Mouse (Mus musculus) C2C12 (cell line): ENCODE results near the gene Kcnj11. TPM values are rescaled to one million over a fixed set of nuclear protein-coding genes. Genes with fewer than 3 reads are reported as not detected.

Experiments
- H3K27me3 ChIP-seq: one replicate; pipeline ENCODE4 v1.6.1; 2011; ENCODE audit not compliant: control insufficient read depth, insufficient read depth, insufficient read length
- H3K36me3 ChIP-seq: one replicate; pipeline ENCODE4 v1.6.1; 2011; ENCODE audit not compliant: control insufficient read depth, insufficient read depth
- H3K4me3 ChIP-seq: one replicate; pipeline ENCODE4 v1.5.1; 2011; ENCODE audit warnings: mild to moderate bottlenecking, control low read depth; ENCODE audit not compliant: poor library complexity, insufficient read depth, severe bottlenecking
- H3K79me2 ChIP-seq: one replicate; pipeline ENCODE4 v1.6.1; 2011; ENCODE audit not compliant: control insufficient read depth, insufficient read depth
- H3K79me3 ChIP-seq: one replicate; pipeline ENCODE4 v1.6.1; 2011; ENCODE audit warnings: low read depth, control low read depth
- H3ac ChIP-seq: one replicate; pipeline ENCODE3; 2011; ENCODE audit warnings: low read depth; ENCODE audit not compliant: control insufficient read depth, insufficient read length
- CEBPB ChIP-seq: IDR thresholded peaks from one replicate; pipeline ENCODE4 v1.6.1; 2011; ENCODE audit warnings: low read depth, mild to moderate bottlenecking, control low read depth, moderate library complexity
- CTCF ChIP-seq: IDR thresholded peaks from one replicate; pipeline ENCODE4 v1.5.1; 2011; ENCODE audit not compliant: control insufficient read depth, insufficient read depth, insufficient read length
- FOSL1 ChIP-seq: IDR thresholded peaks from one replicate; pipeline ENCODE4 v1.8.0; 2011; ENCODE audit warnings: mild to moderate bottlenecking, low read length; ENCODE audit not compliant: poor library complexity, insufficient read depth, severe bottlenecking
- MAX ChIP-seq: IDR thresholded peaks from one replicate; pipeline ENCODE4 v1.6.1; 2011; ENCODE audit warnings: mild to moderate bottlenecking, control low read depth
- MYOD1 ChIP-seq: IDR thresholded peaks from one replicate; pipeline ENCODE4 v1.6.1; 2011; ENCODE audit warnings: low read depth; ENCODE audit not compliant: control insufficient read depth, insufficient read length
- MYOG ChIP-seq: IDR thresholded peaks from one replicate; pipeline ENCODE4 v1.6.1; 2011; ENCODE audit not compliant: control insufficient read depth, insufficient read length; ENCODE audit errors: extremely low read depth
- USF1 ChIP-seq: IDR thresholded peaks from one replicate; pipeline ENCODE4 v1.6.1; 2011; ENCODE audit warnings: low read depth, mild to moderate bottlenecking, control low read depth, moderate library complexity
- polyA plus RNA-seq: library from polyadenylated mRNA; unstranded; fragments of >200 nt; fragmentation: generic; extraction: Trizol; gene quantifications from one replicate; pipeline ENCODE4 v1.2.1, GENCODE M21; 2012; ENCODE audit warnings: missing spikeins

The Kcnj11 gene
- polyA plus RNA-seq, 1 experiment, result not detected

DNA sequence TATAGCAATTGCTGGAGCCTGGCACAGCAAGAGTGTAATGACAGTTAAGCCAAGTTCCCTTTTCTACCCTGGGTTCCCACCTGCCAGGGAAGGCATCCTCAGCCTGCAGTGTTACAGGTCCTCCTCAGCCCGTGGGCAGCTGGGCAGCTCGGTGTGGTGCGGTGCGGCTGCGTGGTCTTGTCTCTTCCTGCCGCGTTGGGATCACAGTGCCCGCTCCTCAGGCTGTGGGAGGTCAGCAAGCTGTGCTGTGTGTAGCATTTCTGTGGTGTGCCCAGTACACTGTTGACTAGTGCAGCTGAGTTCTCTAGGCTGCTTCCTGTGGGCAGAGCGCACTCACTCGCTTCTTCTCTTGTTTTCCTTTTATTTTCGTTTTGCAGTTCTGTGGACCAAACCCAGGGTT lies 41.7 kb downstream of the Kcnj11 start:
- peaks cover 6% of the 10 kb centered on the region for H3K36me3 ChIP-seq
- no peaks in the 10 kb centered on the region for H3K79me2 ChIP-seq
- no peaks in the 10 kb centered on the region for H3K27me3 ChIP-seq
- TF ChIP-seq FOSL1, result no peak
- no peak for TF ChIP-seq MAX
- TF ChIP-seq CEBPB, result no peak
- no peak for TF ChIP-seq MYOD1
- TF ChIP-seq CTCF, result no peak
- TF ChIP-seq USF1, result no peak
- no peak for TF ChIP-seq MYOG
- no peak overlapping the region for H3K4me3 ChIP-seq
- no peak overlapping the region for H3ac ChIP-seq
- no peaks in the 10 kb centered on the region for H3K79me3 ChIP-seq

DNA sequence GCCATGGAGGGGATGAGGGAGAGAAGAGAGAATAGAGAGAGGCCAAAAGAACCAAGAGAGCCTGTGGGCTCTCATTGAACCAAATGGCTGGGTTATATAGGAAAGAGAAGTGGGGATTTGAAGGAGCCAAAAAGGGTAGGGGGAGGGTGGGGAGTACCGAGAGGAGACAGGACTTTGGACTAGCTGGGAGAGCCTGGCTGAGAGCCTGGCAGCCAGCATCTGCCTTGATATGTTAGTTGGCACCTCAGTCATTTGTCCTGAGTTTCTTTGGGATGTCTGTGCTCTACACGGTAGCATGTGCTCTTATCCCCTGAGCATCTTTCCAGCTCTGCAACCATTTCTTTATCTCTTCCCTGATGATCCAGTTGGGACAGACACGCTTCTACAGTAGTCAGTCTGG lies 47.0 kb downstream of the Kcnj11 start:
- TF ChIP-seq CTCF, result no peak
- TF ChIP-seq MYOD1, result no peak
- TF ChIP-seq MYOG, result no peak
- H3K79me3 ChIP-seq, result no peaks in the 10 kb centered on the region
- no peak overlapping the region for H3K4me3 ChIP-seq
- H3K36me3 ChIP-seq, result no peaks in the 10 kb centered on the region
- H3ac ChIP-seq, result no peak overlapping the region
- no peaks in the 10 kb centered on the region for H3K27me3 ChIP-seq
- H3K79me2 ChIP-seq, result no peaks in the 10 kb centered on the region

DNA sequence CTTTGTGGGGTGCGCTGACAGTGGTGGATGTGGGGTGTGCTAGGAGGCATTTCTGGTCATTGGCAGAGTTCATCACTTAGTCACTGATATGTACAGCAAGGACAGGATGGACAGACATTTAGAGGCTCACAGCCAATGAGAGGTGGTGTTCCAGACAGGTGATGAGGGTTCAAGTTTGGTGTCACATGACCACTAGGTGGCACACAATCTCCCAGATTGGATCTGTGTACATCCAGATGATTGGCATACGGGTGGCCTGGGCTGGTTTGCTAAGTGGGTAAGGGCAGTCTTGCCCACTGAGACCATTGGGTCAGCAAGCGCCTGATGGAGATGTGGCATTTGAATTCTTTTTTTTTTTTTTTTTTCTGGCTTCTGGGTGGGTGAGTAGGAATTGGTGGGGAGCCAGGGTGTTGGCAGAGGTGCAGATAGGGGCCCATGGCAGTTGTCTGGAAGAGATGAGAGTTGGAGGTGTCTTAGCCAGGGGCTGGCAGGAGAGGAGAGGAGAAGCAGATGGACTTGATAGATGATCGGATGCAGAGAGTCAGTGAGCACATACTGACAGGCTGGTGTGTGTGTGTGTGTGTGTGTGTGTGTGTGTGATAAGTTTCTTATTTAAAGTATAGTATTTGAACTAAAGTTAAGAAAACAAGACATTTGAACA lies 48.3 kb downstream of the Kcnj11 start:
- Histone ChIP-seq H3K27me3 (no peaks in the 10 kb centered on the region), H3ac (no peak overlapping the region), H3K79me3 (no peaks in the 10 kb centered on the region), H3K36me3 (no peaks in the 10 kb centered on the region), H3K4me3 (no peak overlapping the region), H3K79me2 (no peaks in the 10 kb centered on the region)
- no peak for TF ChIP-seq FOSL1

DNA sequence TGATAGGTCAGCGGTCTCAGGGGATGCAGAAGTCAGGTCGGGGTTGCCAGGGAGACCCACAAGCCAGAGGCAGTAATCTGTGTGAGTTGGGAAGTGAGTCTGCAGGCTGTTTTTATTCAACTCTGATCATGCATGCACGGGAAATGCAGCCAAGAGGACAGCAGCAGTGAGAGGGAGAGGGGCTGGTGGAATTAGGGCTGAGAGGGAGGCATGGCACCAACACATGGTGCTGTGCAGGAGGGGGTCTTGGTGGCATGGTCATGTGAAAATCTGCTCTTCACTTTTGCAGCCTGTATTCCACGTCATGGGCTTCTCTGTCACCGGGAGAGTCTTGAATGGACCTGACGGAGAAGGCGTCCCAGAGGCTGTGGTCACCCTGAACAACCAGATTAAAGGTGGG lies 50.6 kb downstream of the Kcnj11 start:
- no peaks in the 10 kb centered on the region for H3K79me3 ChIP-seq
- H3K79me2 ChIP-seq, result no peaks in the 10 kb centered on the region
- no peak overlapping the region for H3K4me3 ChIP-seq
- H3ac ChIP-seq, result no peak overlapping the region
- no peaks in the 10 kb centered on the region for H3K27me3 ChIP-seq
- peaks cover 2% of the 10 kb centered on the region for H3K36me3 ChIP-seq
- TF ChIP-seq FOSL1 (no peak), MYOD1 (no peak), CTCF (no peak)

DNA sequence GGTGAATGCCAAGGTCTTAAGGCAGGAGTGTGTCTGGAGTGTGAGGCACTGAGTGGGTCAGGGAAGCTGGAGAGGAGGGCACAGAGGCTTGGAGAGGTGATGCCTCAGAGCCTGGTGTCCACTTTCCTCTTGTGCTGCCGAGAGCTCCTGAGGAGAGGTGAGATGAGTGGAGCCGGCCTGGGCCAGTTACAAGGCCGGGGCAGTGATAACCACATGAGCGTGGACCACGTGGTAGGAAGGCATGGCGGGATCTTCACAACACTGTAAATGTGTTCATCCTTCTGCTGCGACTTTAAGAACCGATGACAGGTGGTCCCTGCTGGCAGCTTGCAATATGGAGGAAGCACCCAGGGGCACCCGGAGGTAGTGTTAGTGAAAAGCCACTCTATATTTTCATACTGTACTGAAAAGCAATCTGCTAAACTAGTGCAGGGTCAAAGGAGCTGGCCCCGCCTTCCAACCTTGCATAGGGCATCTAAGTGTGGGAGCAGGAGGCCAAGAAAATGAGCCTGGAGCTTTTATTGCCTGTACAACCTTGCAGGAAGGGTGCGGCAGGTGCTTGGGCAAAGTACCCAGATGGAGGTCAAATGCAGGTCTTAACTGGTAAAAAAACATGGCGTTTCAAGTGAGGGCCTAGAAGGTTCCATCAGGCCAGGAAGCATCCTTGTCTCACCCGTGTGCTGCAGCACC lies 52.5 kb downstream of the Kcnj11 start:
- Histone ChIP-seq H3ac (no peak overlapping the region), H3K79me2 (no peaks in the 10 kb centered on the region), H3K79me3 (no peaks in the 10 kb centered on the region), H3K36me3 (peaks cover 5% of the 10 kb centered on the region), H3K4me3 (no peak overlapping the region), H3K27me3 (no peaks in the 10 kb centered on the region)
- no peak for TF ChIP-seq MAX
- TF ChIP-seq CEBPB, result no peak
- no peak for TF ChIP-seq CTCF
- no peak for TF ChIP-seq MYOD1
- TF ChIP-seq USF1, result no peak
- no peak for TF ChIP-seq MYOG
- no peak for TF ChIP-seq FOSL1

DNA sequence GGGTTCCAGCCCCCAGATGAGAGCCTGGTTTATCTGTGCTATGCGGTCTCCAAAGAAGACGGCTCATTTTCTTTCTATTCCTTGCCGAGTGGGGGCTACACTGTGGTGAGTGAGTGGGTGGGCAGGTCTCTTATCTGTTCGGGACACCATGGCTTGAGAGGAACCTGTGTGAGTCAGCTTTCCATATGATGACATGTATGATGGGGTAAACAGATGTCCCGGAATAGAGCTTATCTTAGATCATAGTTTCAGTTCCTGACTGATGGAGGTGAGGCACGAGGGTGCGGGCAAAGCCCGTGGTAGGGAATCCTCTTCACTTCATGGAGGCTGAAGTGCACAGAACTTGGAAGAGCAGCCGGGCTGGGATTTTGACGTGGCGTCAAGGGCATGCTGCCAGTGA lies 54.7 kb downstream of the Kcnj11 start:
- Histone ChIP-seq H3K79me2 (no peaks in the 10 kb centered on the region), H3K36me3 (peaks cover 5% of the 10 kb centered on the region), H3K79me3 (no peaks in the 10 kb centered on the region), H3ac (no peak overlapping the region), H3K4me3 (no peak overlapping the region), H3K27me3 (no peaks in the 10 kb centered on the region)
- TF ChIP-seq MAX (no peak), MYOD1 (no peak), FOSL1 (no peak), USF1 (no peak), CTCF (no peak), CEBPB (no peak), MYOG (no peak)
